Mouse (Mus musculus) MEL (cell line): Measurements from ENCODE around the gene Gria4. TPM values are rescaled to one million over a fixed set of nuclear protein-coding genes. Genes with fewer than 3 reads are reported as not detected.

Source experiments
- DNase-seq: peaks from one replicate; pipeline ENCODE4 v3.0.0; 2011; ENCODE audit warnings: low read depth, low spot score
- H3K27ac ChIP-seq: 2 replicates; pipeline ENCODE4 v1.5.1; 2012; ENCODE audit warnings: low read depth, mild to moderate bottlenecking, control low read depth, low read length, moderate library complexity; ENCODE audit not compliant: control insufficient read depth
- H3K27me3 ChIP-seq, 2 experiments: fragments of 150-350 bp in 1 of 2; sonication (generic) in 1 of 2; 2 replicates each; pipeline ENCODE4 v1.6.1; 2012; ENCODE audit warnings: low read length in 2 of 2, mild to moderate bottlenecking in 2 of 2, improper control_type of control experiment in 1 of 2, moderate library complexity in 1 of 2; ENCODE audit not compliant: insufficient read depth in 2 of 2, control insufficient read depth in 1 of 2
- H3K36me3 ChIP-seq, 2 experiments: 2 replicates each; pipeline ENCODE4 v1.6.1; 2012 to 2014; ENCODE audit warnings: low read length in 2 of 2, improper control_type of control experiment in 1 of 2, inconsistent platforms in 1 of 2, mild to moderate bottlenecking in 1 of 2; ENCODE audit not compliant: insufficient read depth in 2 of 2, control insufficient read depth in 1 of 2
- H3K4me1 ChIP-seq, 2 experiments: fragments of 150-350 bp in 1 of 2; sonication (generic) in 1 of 2; 2 replicates each; pipeline ENCODE4 v1.6.1; 2012; ENCODE audit warnings: low read length in 2 of 2, improper control_type of control experiment in 1 of 2, mild to moderate bottlenecking in 1 of 2; ENCODE audit not compliant: insufficient read depth in 2 of 2, control insufficient read depth in 1 of 2
- H3K4me3 ChIP-seq, 2 experiments: fragments of 150-350 bp in 1 of 2; sonication (generic) in 1 of 2; 2 replicates each; pipeline ENCODE4 v1.5.1; 2012; ENCODE audit warnings: low read depth in 2 of 2, low read length in 2 of 2, mild to moderate bottlenecking in 2 of 2, moderate library complexity in 2 of 2, control low read depth in 1 of 2, improper control_type of control experiment in 1 of 2; ENCODE audit not compliant: control insufficient read depth in 1 of 2, insufficient read depth in 1 of 2
- H3K79me2 ChIP-seq: 2 replicates; pipeline ENCODE4 v1.6.1; 2012; ENCODE audit warnings: mild to moderate bottlenecking, low read length, moderate library complexity; ENCODE audit not compliant: control insufficient read depth, poor library complexity, insufficient read depth
- H3K9ac ChIP-seq: 2 replicates; pipeline ENCODE4 v1.6.1; 2012; ENCODE audit warnings: low read depth, mild to moderate bottlenecking, control low read depth, low read length, moderate library complexity; ENCODE audit not compliant: control insufficient read depth, poor library complexity, severe bottlenecking
- H3K9me3 ChIP-seq: fragments of 150-350 bp; sonication (generic); replicated peaks from 2 replicates; pipeline ENCODE4 v1.6.1; 2012; ENCODE audit warnings: mild to moderate bottlenecking, low read length, improper control_type of control experiment, moderate library complexity; ENCODE audit not compliant: insufficient read depth
- CTCF ChIP-seq, 3 experiments: IDR thresholded peaks in 2 of 3; conservative IDR thresholded peaks in 1 of 3; 2 replicates each; pipeline ENCODE4 v1.5.1; 2011 to 2012; ENCODE audit warnings: low read length in 3 of 3, low read depth in 2 of 3, mild to moderate bottlenecking in 2 of 3, improper control_type of control experiment in 1 of 3, inconsistent platforms in 1 of 3, mixed read lengths in 1 of 3, moderate library complexity in 1 of 3; ENCODE audit not compliant: control insufficient read depth in 1 of 3, insufficient read depth in 1 of 3, poor library complexity in 1 of 3, severe bottlenecking in 1 of 3
- E2F4 ChIP-seq: IDR thresholded peaks from 2 replicates; pipeline ENCODE4 v1.6.1; 2011; ENCODE audit warnings: low read depth, low read length, improper control_type of control experiment, borderline replicate concordance
- ELF1 ChIP-seq: IDR thresholded peaks from 2 replicates; pipeline ENCODE4 v1.6.1; 2014; ENCODE audit warnings: low read depth, mild to moderate bottlenecking, inconsistent platforms, low read length, improper control_type of control experiment, moderate library complexity
- EP300 ChIP-seq, 2 experiments: IDR thresholded peaks; 2 replicates each; pipeline ENCODE4 v1.6.1; 2011; ENCODE audit warnings: improper control_type of control experiment in 2 of 2, low read length in 2 of 2, low read depth in 1 of 2, mild to moderate bottlenecking in 1 of 2
- ETS1 ChIP-seq: IDR thresholded peaks from 2 replicates; pipeline ENCODE4 v1.6.1; 2012; ENCODE audit warnings: low read depth, mild to moderate bottlenecking, inconsistent platforms, low read length, improper control_type of control experiment, moderate library complexity
- GABPA ChIP-seq: IDR thresholded peaks from 2 replicates; pipeline ENCODE4 v1.6.1; 2012; ENCODE audit warnings: low read depth, mild to moderate bottlenecking, inconsistent platforms, low read length, improper control_type of control experiment, moderate library complexity
- HCFC1 ChIP-seq: IDR thresholded peaks from 2 replicates; pipeline ENCODE4 v1.6.1; 2012; ENCODE audit warnings: low read depth, mild to moderate bottlenecking, inconsistent platforms, low read length, improper control_type of control experiment, moderate library complexity
- KAT2A ChIP-seq: conservative IDR thresholded peaks from 2 replicates; pipeline ENCODE4 v1.6.1; 2012; ENCODE audit warnings: low read depth, low read length, improper control_type of control experiment, inconsistent platforms
- MEF2A ChIP-seq: IDR thresholded peaks from 2 replicates; pipeline ENCODE4 v1.6.1; 2014; ENCODE audit warnings: low read depth, mild to moderate bottlenecking, inconsistent platforms, low read length, improper control_type of control experiment; ENCODE audit not compliant: poor library complexity, insufficient replicate concordance, severe bottlenecking; ENCODE audit errors: extremely low read depth
- MXI1 ChIP-seq: IDR thresholded peaks from 2 replicates; pipeline ENCODE4 v1.6.1; 2011; ENCODE audit warnings: mild to moderate bottlenecking, low read depth, low read length, improper control_type of control experiment
- NRF1 ChIP-seq: IDR thresholded peaks from 2 replicates; pipeline ENCODE4 v1.6.1; 2014; ENCODE audit warnings: low read depth, mild to moderate bottlenecking, inconsistent platforms, low read length, improper control_type of control experiment, moderate library complexity; ENCODE audit not compliant: poor library complexity, insufficient read depth, severe bottlenecking
- POLR2AphosphoS2 ChIP-seq: IDR thresholded peaks from 2 replicates; pipeline ENCODE4 v1.6.1; 2011; ENCODE audit warnings: low read length, improper control_type of control experiment
- POLR2AphosphoS5 ChIP-seq: IDR thresholded peaks from 2 replicates; pipeline ENCODE4 v1.6.1; 2012; ENCODE audit warnings: low read depth, borderline replicate concordance, mild to moderate bottlenecking, inconsistent platforms, low read length, moderate library complexity, mixed read lengths
- SIN3A ChIP-seq: IDR thresholded peaks from 2 replicates; pipeline ENCODE4 v1.6.1; 2012; ENCODE audit warnings: low read length, improper control_type of control experiment, inconsistent platforms
- SMC3 ChIP-seq: IDR thresholded peaks from 2 replicates; pipeline ENCODE4 v1.6.1; 2011; ENCODE audit warnings: low read depth, low read length, improper control_type of control experiment
- ZC3H11A ChIP-seq: IDR thresholded peaks from 2 replicates; pipeline ENCODE4 v1.6.1; 2012; ENCODE audit warnings: low read depth, mild to moderate bottlenecking, inconsistent platforms, low read length, improper control_type of control experiment
- ZKSCAN1 ChIP-seq: IDR thresholded peaks from 2 replicates; pipeline ENCODE4 v1.6.1; 2012; ENCODE audit warnings: low read depth, mild to moderate bottlenecking, inconsistent platforms, low read length, improper control_type of control experiment, moderate library complexity
- ZMIZ1 ChIP-seq: IDR thresholded peaks from 2 replicates; pipeline ENCODE4 v1.6.1; 2012; ENCODE audit warnings: low read depth, mild to moderate bottlenecking, inconsistent platforms, low read length, improper control_type of control experiment, moderate library complexity
- ZNF384 ChIP-seq: IDR thresholded peaks from 2 replicates; pipeline ENCODE4 v1.6.1; 2012; ENCODE audit warnings: low read depth, mild to moderate bottlenecking, inconsistent platforms, low read length, improper control_type of control experiment
- polyA plus RNA-seq, 2 experiments: library from polyadenylated mRNA; stranded (reverse) in 1 of 2; unstranded in 1 of 2; fragments of >175 nt in 1 of 2; fragments of >200 nt in 1 of 2; gene quantifications; 2 replicates each; pipeline versions ENCODE4 v1.2.1 to v1.2.4; 2012; ENCODE audit warnings: low replicate concordance in 2 of 2, low read depth in 1 of 2; ENCODE audit not compliant: insufficient read length in 2 of 2, insufficient read depth in 1 of 2, missing spikeins in 1 of 2
- total RNA-seq: library from RNA; depleted of rRNA; stranded (reverse); fragments of 300-350 nt; gene quantifications from 2 replicates; pipeline ENCODE4 v1.2.3, GENCODE M21; 2012

Gria4 gene
- total and polyA plus RNA-seq, 3 experiments: not detected

DNA sequence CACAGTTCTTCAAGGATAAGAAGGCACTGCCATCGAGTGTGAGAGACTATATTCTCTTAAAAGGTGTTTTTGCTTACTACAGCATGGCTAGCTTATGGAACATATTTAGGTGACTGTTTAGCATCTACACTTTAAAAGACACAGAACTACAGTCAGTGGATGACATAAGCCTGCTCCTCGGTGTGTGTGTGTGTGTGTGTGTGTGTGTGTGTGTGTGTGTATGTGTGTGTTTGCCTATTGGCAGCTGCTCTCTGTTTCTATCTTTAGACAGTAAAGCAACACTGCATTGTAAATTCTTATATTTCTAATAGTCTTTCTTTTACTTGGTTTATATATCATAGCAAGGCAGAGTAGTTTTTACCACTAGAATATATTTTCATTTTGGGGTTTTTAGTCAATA is 130.3 kb downstream of the Gria4 start:
- Histone ChIP-seq H3K9ac (no peak overlapping the region), H3K36me3 (no peaks in the 10 kb centered on the region), H3K4me3 (no peak overlapping the region), H3K27ac (no peak overlapping the region), H3K27me3 (no peaks in the 10 kb centered on the region), H3K9me3 (no peaks in the 10 kb centered on the region), H3K79me2 (no peaks in the 10 kb centered on the region), H3K4me1 (no peaks in the 10 kb centered on the region)
- DNase-seq: no peak
- TF ChIP-seq EP300 (IDR thresholded peaks at IDR 0.05; ENCODE audit: low read depth in 1 of 2, low read length in 2 of 2) (no peak), ETS1 (no peak), SIN3A (no peak), MEF2A (no peak), GABPA (no peak), KAT2A (no peak)

DNA sequence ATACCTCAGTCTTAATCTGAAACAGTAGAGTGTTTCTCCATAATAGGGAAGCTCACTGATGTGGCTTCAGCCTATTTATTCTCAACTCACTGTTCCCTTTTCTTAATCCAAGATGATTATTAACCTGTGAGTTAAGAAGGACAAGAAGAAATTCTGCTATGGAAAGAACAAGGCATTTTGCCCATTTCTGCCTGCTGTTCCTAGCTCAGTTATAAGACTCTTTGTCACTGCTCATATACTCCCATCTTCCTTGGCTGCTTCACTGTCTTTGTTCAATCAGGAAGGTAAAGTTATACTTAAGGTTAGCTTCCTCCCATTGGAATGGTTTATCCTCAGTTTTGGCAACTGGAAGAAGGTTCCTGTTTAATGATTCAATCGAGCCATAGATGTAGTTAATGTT is 133.6 kb downstream of the Gria4 start:
- H3K27ac ChIP-seq: no peak overlapping the region
- H3K9ac ChIP-seq: no peak overlapping the region
- H3K4me3 ChIP-seq: no peak overlapping the region
- no peaks in the 10 kb centered on the region; a peak in 1 of 4 replicates for H3K27me3 ChIP-seq
- no peaks in the 10 kb centered on the region for H3K9me3 ChIP-seq
- no peak for TF ChIP-seq MXI1
- no peak for TF ChIP-seq ZC3H11A
- no peak for TF ChIP-seq MEF2A
- TF ChIP-seq ZKSCAN1: no peak
- no peak for TF ChIP-seq E2F4
- TF ChIP-seq SMC3: no peak
- TF ChIP-seq, all 39 proteins: peak for 0
- no peaks in the 10 kb centered on the region for H3K36me3 ChIP-seq
- no peaks in the 10 kb centered on the region for H3K79me2 ChIP-seq
- no peak for DNase-seq
- no peaks in the 10 kb centered on the region for H3K4me1 ChIP-seq

DNA sequence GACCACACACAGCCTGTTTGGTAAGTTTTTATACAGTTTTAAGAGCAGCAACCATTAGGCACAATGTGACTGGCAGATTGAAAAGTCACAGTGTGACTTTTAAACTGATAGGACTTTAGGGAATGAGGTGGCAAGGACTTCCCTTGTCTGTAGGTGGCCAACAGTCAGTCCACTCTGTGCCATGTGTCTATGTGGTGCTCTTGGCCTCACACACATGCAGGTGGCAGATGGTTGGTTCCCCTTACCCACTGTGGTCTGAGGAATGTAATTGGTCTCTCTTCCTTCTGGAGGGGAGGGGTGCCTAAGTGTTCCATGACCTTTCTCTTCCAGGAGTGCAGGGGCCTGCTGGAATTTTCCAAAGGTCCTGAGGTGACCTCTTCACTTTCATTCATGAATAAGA is 137.1 kb downstream of the Gria4 start:
- Histone ChIP-seq H3K27me3 (no peaks in the 10 kb centered on the region; a peak in 1 of 4 replicates), H3K79me2 (no peaks in the 10 kb centered on the region), H3K27ac (no peak overlapping the region), H3K4me1 (no peaks in the 10 kb centered on the region), H3K4me3 (no peak overlapping the region), H3K9ac (no peak overlapping the region), H3K9me3 (no peaks in the 10 kb centered on the region), H3K36me3 (no peaks in the 10 kb centered on the region)
- no peak for DNase-seq
- TF ChIP-seq POLR2AphosphoS5: no peak
- TF ChIP-seq HCFC1: no peak
- no peak for TF ChIP-seq ZNF384
- TF ChIP-seq ZC3H11A: no peak
- TF ChIP-seq ZMIZ1: no peak
- no peak for TF ChIP-seq POLR2AphosphoS2
- TF ChIP-seq CTCF (IDR thresholded peaks at IDR 0.05 in 2 of 3, conservative IDR thresholded peaks at IDR 0.05 in 1 of 3; ENCODE audit: control insufficient read depth in 1 of 3, insufficient read depth in 1 of 3, low read depth in 2 of 3, low read length in 3 of 3, poor library complexity in 1 of 3, severe bottlenecking in 1 of 3): no peak
- no peak for TF ChIP-seq ELF1
- TF ChIP-seq MXI1: no peak
- TF ChIP-seq NRF1: no peak
